Mouse (Mus musculus): Measurements from ENCODE around the gene Car10. TPM values are rescaled to one million over a fixed set of nuclear protein-coding genes. Genes with fewer than 3 reads are reported as not detected.
"Not testable (repeated sequence)": the region's sequence is repeated elsewhere in the genome, so short reads cannot be mapped to it uniquely, and the experiment has no call there.

The Car10 gene
- polyA plus RNA-seq, 1 experiment = not detected

- Histone ChIP-seq H3K4me3 (ENCODE audit: low read depth, low read length) (no peak overlapping the region), H3K27ac (ENCODE audit: insufficient read depth, low read depth, low read length) (no peak overlapping the region), H3K4me1 (ENCODE audit: control insufficient read depth, insufficient read depth, insufficient read length, low read length) (no peaks in the 10 kb centered on the region), H3K27me3 (ENCODE audit: control insufficient read depth, insufficient read depth, low read length) (no peaks in the 10 kb centered on the region), H3K36me3 (ENCODE audit: control insufficient read depth, insufficient read depth, low read length) (no peaks in the 10 kb centered on the region)
- 63% methylated on average over 5 of the region's 5 CpGs for WGBS
- no peak for TF ChIP-seq CTCF (IDR thresholded peaks at IDR 0.05; ENCODE audit: extremely low read depth, insufficient read length, insufficient replicate concordance, low read depth, low read length)
- no peak for TF ChIP-seq POLR2A (IDR thresholded peaks at IDR 0.05; ENCODE audit: low read depth, low read length)
Observed at GRCm38 (mm10) chr11:93367740-93368139, 269.9 kb downstream of the Car10 start.

GRCm38 (mm10) chr11:93373697-93374354 lies 276.0 kb downstream of the Car10 start:
- Histone ChIP-seq H3K36me3 (ENCODE audit: control insufficient read depth, insufficient read depth, low read length) (no peaks in the 10 kb centered on the region), H3K27me3 (ENCODE audit: control insufficient read depth, insufficient read depth, low read length) (no peaks in the 10 kb centered on the region), H3K4me1 (ENCODE audit: control insufficient read depth, insufficient read depth, insufficient read length, low read length) (no peaks in the 10 kb centered on the region), H3K4me3 (ENCODE audit: low read depth, low read length) (no peak overlapping the region), H3K27ac (ENCODE audit: insufficient read depth, low read depth, low read length) (no peak overlapping the region)
- 75% methylated on average over 4 of the region's 4 CpGs for WGBS
- TF ChIP-seq CTCF (IDR thresholded peaks at IDR 0.05; ENCODE audit: extremely low read depth, insufficient read length, insufficient replicate concordance, low read depth, low read length) (no peak), POLR2A (IDR thresholded peaks at IDR 0.05; ENCODE audit: low read depth, low read length) (no peak)

- Histone ChIP-seq H3K4me1 (ENCODE audit: control insufficient read depth, insufficient read depth, insufficient read length, low read length) (no peaks in the 10 kb centered on the region), H3K27me3 (ENCODE audit: control insufficient read depth, insufficient read depth, low read length) (no peaks in the 10 kb centered on the region), H3K27ac (ENCODE audit: insufficient read depth, low read depth, low read length) (no peak overlapping the region), H3K4me3 (ENCODE audit: low read depth, low read length) (no peak overlapping the region), H3K36me3 (ENCODE audit: control insufficient read depth, insufficient read depth, low read length) (no peaks in the 10 kb centered on the region)
- WGBS = 65% methylated on average over 4 of the region's 4 CpGs
- TF ChIP-seq CTCF (IDR thresholded peaks at IDR 0.05; ENCODE audit: extremely low read depth, insufficient read length, insufficient replicate concordance, low read depth, low read length) (no peak), POLR2A (IDR thresholded peaks at IDR 0.05; ENCODE audit: low read depth, low read length) (no peak)
Observed at GRCm38 (mm10) chr11:93391159-93391558, 293.3 kb downstream of the Car10 start.

GRCm38 (mm10) chr11:93393371-93393770 lies 295.5 kb downstream of the Car10 start:
- not testable (repeated sequence) for H3K27ac ChIP-seq (ENCODE audit: insufficient read depth, low read depth, low read length); H3K4me3 ChIP-seq (ENCODE audit: low read depth, low read length); H3K36me3 ChIP-seq (ENCODE audit: control insufficient read depth, insufficient read depth, low read length); H3K4me1 ChIP-seq (ENCODE audit: control insufficient read depth, insufficient read depth, insufficient read length, low read length); H3K27me3 ChIP-seq (ENCODE audit: control insufficient read depth, insufficient read depth, low read length)

GRCm38 (mm10) chr11:93396356-93396755 lies 298.5 kb downstream of the Car10 start:
- H3K4me3 ChIP-seq (ENCODE audit: low read depth, low read length) = no peak overlapping the region
- H3K36me3 ChIP-seq (ENCODE audit: control insufficient read depth, insufficient read depth, low read length) = no peaks in the 10 kb centered on the region
- H3K27ac ChIP-seq (ENCODE audit: insufficient read depth, low read depth, low read length) = no peak overlapping the region
- no peaks in the 10 kb centered on the region for H3K27me3 ChIP-seq (ENCODE audit: control insufficient read depth, insufficient read depth, low read length)
- 97% methylated on average over 2 of the region's 2 CpGs for WGBS
- no peaks in the 10 kb centered on the region for H3K4me1 ChIP-seq (ENCODE audit: control insufficient read depth, insufficient read depth, insufficient read length, low read length)
- TF ChIP-seq POLR2A (IDR thresholded peaks at IDR 0.05; ENCODE audit: low read depth, low read length) = no peak
- TF ChIP-seq CTCF (IDR thresholded peaks at IDR 0.05; ENCODE audit: extremely low read depth, insufficient read length, insufficient replicate concordance, low read depth, low read length) = no peak

GRCm38 (mm10) chr11:93401167-93401566 lies 303.3 kb downstream of the Car10 start:
- WGBS = 39% methylated on average over 1 of the region's 1 CpGs
- H3K27ac ChIP-seq (ENCODE audit: insufficient read depth, low read depth, low read length); H3K27me3 ChIP-seq (ENCODE audit: control insufficient read depth, insufficient read depth, low read length); H3K4me1 ChIP-seq (ENCODE audit: control insufficient read depth, insufficient read depth, insufficient read length, low read length); H3K4me3 ChIP-seq (ENCODE audit: low read depth, low read length); H3K36me3 ChIP-seq (ENCODE audit: control insufficient read depth, insufficient read depth, low read length): not testable (repeated sequence)

GRCm38 (mm10) chr11:93407981-93408380 lies 310.2 kb downstream of the Car10 start:
- no peaks in the 10 kb centered on the region for H3K4me1 ChIP-seq (ENCODE audit: control insufficient read depth, insufficient read depth, insufficient read length, low read length)
- H3K27ac ChIP-seq (ENCODE audit: insufficient read depth, low read depth, low read length) = no peak overlapping the region
- WGBS = 86% methylated on average over 5 of the region's 5 CpGs
- no peak overlapping the region for H3K4me3 ChIP-seq (ENCODE audit: low read depth, low read length)
- H3K27me3 ChIP-seq (ENCODE audit: control insufficient read depth, insufficient read depth, low read length) = no peaks in the 10 kb centered on the region
- no peaks in the 10 kb centered on the region for H3K36me3 ChIP-seq (ENCODE audit: control insufficient read depth, insufficient read depth, low read length)
- TF ChIP-seq CTCF (IDR thresholded peaks at IDR 0.05; ENCODE audit: extremely low read depth, insufficient read length, insufficient replicate concordance, low read depth, low read length) (no peak), POLR2A (IDR thresholded peaks at IDR 0.05; ENCODE audit: low read depth, low read length) (no peak)

- Histone ChIP-seq H3K4me1 (ENCODE audit: control insufficient read depth, insufficient read depth, insufficient read length, low read length) (0 out of 2 replicates have a peak, but pooled peaks cover 2% of the 10 kb centered on the region), H3K36me3 (ENCODE audit: control insufficient read depth, insufficient read depth, low read length) (no peaks in the 10 kb centered on the region), H3K4me3 (ENCODE audit: low read depth, low read length) (no peak overlapping the region), H3K27me3 (ENCODE audit: control insufficient read depth, insufficient read depth, low read length) (no peaks in the 10 kb centered on the region), H3K27ac (ENCODE audit: insufficient read depth, low read depth, low read length) (no peak overlapping the region)
- no peak for TF ChIP-seq POLR2A (IDR thresholded peaks at IDR 0.05; ENCODE audit: low read depth, low read length)
- WGBS = 32% methylated on average over 5 of the region's 5 CpGs
Observed at GRCm38 (mm10) chr11:93431482-93431881, 333.7 kb downstream of the Car10 start.

Measured in small intestine, adult 2 months (tissue).